Mouse (Mus musculus): ENCODE data around the gene Gm4767. TPM values are rescaled to one million over a fixed set of nuclear protein-coding genes. Genes with fewer than 3 reads are reported as not detected.
"Not testable (repeated sequence)": the region's sequence is repeated elsewhere in the genome, so short reads cannot be mapped to it uniquely, and the experiment has no call there.

Gm4767 gene
- 1 to 10 TPM; 1.9 to 3.0 (median 2.5) TPM for total RNA-seq (2022)

DNA sequence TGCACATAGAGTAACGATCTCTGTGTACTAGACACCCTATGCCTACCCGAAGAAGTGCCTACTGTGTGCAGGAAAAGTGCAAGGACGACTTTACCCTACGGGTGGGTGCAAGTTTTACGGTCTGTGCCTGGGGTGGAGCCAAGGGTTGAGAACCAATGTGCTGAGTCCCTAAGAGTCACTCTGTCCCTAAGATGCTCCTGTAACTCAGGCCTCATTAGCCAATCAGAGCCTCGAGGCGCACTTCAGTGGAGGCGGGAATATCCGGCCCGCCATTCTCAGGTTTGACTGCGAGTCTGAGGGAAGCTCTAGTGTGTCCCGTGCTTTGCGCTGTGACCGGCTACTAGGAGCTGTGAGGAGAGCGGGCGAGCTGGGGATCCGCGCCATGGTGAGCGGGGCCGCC, at the start of gene Gm4767:
TSS of gene Gm4767 (plus strand) at position 288 of the 400 bp plus-strand sequence.
- not testable (repeated sequence) for DNase-seq

DNA sequence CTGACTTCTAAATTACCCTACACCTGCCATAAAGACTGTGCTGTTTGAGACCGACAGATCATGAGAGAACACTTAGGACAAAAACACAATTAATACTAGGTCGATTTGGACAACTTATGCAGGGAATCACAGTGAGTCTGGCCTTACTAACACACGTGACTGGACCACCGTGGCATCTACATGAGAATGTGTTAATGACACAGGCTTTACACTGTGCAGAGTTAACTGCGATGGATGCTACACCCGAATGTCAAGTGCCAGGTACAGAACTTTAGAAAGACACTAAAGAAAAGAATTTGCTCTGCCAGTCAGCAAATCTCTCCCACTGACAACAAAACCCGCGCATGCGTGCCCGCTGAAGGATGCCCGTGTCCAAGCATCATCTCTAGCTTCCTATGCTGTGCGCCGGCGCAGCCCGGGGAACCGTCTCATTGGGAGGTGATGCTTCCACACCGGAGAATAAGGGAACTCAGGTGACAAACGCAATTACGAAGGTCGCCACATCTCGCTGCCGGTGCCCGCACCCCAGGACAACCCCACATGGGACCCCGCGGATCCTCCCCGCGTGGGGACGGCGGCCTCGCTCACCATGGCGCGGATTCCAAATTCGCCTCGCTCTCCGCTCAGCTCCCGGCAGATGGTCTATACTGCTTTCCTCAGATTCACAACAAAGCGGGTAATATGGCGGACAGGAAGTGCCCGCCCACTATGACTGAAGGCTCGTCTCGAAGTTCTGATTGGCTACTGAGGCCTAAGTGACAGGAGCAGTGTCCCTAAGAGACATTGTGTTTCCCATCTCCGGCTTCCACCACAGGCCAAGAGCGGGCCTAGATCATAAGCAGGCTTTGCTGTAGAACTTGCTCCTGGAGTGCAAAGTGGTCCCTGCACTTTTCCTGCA, 41.2 kb upstream of the Gm4767 start, which contains the start of gene Gm3055:
TSS of gene Gm3055 (minus strand) at position 656 of the 898 bp plus-strand sequence.
- DNase-seq = not testable (repeated sequence)

- DNase-seq = not testable (repeated sequence)
Observed at GRCm38 (mm10) chr10:81771404-81771777, 40.6 kb upstream of the Gm4767 start.

DNA sequence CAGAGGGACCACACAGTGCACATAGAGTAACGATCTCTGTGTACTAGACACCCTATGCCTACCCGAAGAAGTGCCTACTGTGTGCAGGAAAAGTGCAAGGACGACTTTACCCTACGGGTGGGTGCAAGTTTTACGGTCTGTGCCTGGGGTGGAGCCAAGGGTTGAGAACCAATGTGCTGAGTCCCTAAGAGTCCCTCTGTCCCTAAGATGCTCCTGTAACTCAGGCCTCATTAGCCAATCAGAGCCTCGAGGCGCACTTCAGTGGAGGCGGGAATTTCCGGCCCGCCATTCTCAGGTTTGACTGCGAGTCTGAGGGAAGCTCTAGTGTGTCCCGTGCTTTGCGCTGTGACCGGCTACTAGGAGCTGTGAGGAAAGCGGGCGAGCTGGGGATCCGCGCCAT, 34.2 kb downstream of the Gm4767 start:
- not testable (repeated sequence) for DNase-seq

- DNase-seq = not testable (repeated sequence)
Observed at GRCm38 (mm10) chr10:81863409-81864407, 51.7 kb downstream of the Gm4767 start, which contains the start of gene Gm32687. TSS of gene Gm32687 (plus strand) at chr10:81863934.

Other genes starting within 250 kb of the Gm4767 start
- 100 to 1,000 TPM in 2 of 4 experiments, 10 to 100 TPM in 2; 50.6 to 211 (median 117) TPM for gene Tle2, start 237.6 kb upstream of the Gm4767 start, total RNA-seq (2022)
- gene Tle6, start 211.1 kb upstream of the Gm4767 start, total RNA-seq (2022) = 100 to 1,000 TPM in 2 of 4 experiments, 10 to 100 TPM in 2; 32.2 to 138 (median 85.6) TPM
- gene BC025920, start 205.9 kb upstream of the Gm4767 start, total RNA-seq (2022) = 1 to 10 TPM; 1.2 to 1.7 (median 1.3) TPM
- 10 to 100 TPM; 14.7 to 34.5 (median 26.5) TPM for gene Sirt6, start 184.4 kb upstream of the Gm4767 start, total RNA-seq (2022)
- 10 to 100 TPM; 24.6 to 58.2 (median 46.7) TPM for gene Ankrd24, start 183.6 kb upstream of the Gm4767 start, total RNA-seq (2022)
- 1 to 10 TPM; 1.4 to 4.1 (median 3.7) TPM for gene Gm10778, start 163.1 kb upstream of the Gm4767 start, total RNA-seq (2022)
- 1 to 10 TPM; 4.4 to 9.3 (median 5.5) TPM for gene Zfp433, start 107.4 kb upstream of the Gm4767 start, total RNA-seq (2022)
- 1 to 10 TPM; 3.5 to 9.4 (median 6.3) TPM for gene Gm3055, start 41.0 kb upstream of the Gm4767 start, total RNA-seq (2022)
- 1 to 10 TPM; 2.5 to 5.6 (median 4.3) TPM for gene Gm32687, start 51.7 kb downstream of the Gm4767 start, total RNA-seq (2022)
- gene Zfp781, start 118.3 kb downstream of the Gm4767 start, total RNA-seq (2022) = 1 to 10 TPM in 3 of 4 experiments, under 1 TPM in 1; 0.35 to 1.8 (median 1.3) TPM
- gene Zfp873, start 235.9 kb downstream of the Gm4767 start, total RNA-seq (2022) = 10 to 100 TPM in 2 of 4 experiments, 1 to 10 TPM in 2; 7.0 to 13.5 (median 10.1) TPM